Comparison of ENCODE assay signal across 17 mouse cellular contexts in genomic region chr17:46897221-46897950, GRCm38 (mm10). TPM values are rescaled to one million over a fixed set of nuclear protein-coding genes. Genes with fewer than 3 reads are reported as not detected.
DNase-seq lines count a peak whose midpoint lies in the region; ATAC-seq and TF ChIP-seq lines count a peak whose summit lies in the region.
"Had no signal": no experiment of that assay in that cellular context is flagged by ENCODE, and none has a peak within 500 bp of the region (broad histone marks: within the 10 kb centered on the region; RNA-seq: fewer than 3 reads in every experiment).

No protein-coding gene starts in this region.

- ATAC-seq in intestine, embryonic 15.5 days = peak; percentile 45; the same call in 1 of the 2 replicates
- no peak for ATAC-seq in intestine, postnatal 0 days
- ATAC-seq in intestine, embryonic 16.5 days = 0 out of 2 replicates have a peak, but pooled peaks have one; percentile 50
- ATAC-seq in limb, embryonic 12.5 days (ENCODE audit: insufficient number of reproducible peaks, insufficient read depth, low FRiP score, low TSS enrichment, low read depth) = peak; percentile 48; the same call in 1 of the 2 replicates
- ATAC-seq in granulocyte monocyte progenitor cell, adult 5-6 weeks (replicated peaks; ENCODE audit: poor library complexity, severe bottlenecking) = no peak
- ATAC-seq: forebrain, embryonic 15.5 days; liver, postnatal 0 days; Patski had no signal

- no peaks in the 10 kb centered on the region for H3K27me3 ChIP-seq in intestine, embryonic 15.5 days (replicated peaks)
- H3K27me3 ChIP-seq in intestine, postnatal 0 days (replicated peaks; ENCODE audit: control insufficient read depth, insufficient read depth, low read length) = no peaks in the 10 kb centered on the region
- no peaks in the 10 kb centered on the region for H3K27me3 ChIP-seq in intestine, embryonic 16.5 days (replicated peaks; ENCODE audit: control insufficient read depth, insufficient read depth, low read length)
- no peaks in the 10 kb centered on the region for H3K27me3 ChIP-seq in limb, embryonic 12.5 days
- no peaks in the 10 kb centered on the region for H3K27me3 ChIP-seq in splenic B cell, adult 2 months (ENCODE audit: control insufficient read depth, insufficient read depth, low read length, poor library complexity, severe bottlenecking)
- H3K27me3 ChIP-seq: forebrain, embryonic 15.5 days; Patski had no signal

- no peaks in the 10 kb centered on the region for H3K9me3 ChIP-seq in intestine, embryonic 15.5 days
- H3K9me3 ChIP-seq in intestine, postnatal 0 days (ENCODE audit: control insufficient read depth) = no peaks in the 10 kb centered on the region
- H3K9me3 ChIP-seq in intestine, embryonic 16.5 days (ENCODE audit: control insufficient read depth, low read length) = no peaks in the 10 kb centered on the region
- no peaks in the 10 kb centered on the region for H3K9me3 ChIP-seq in limb, embryonic 12.5 days
- H3K9me3 ChIP-seq: forebrain, embryonic 15.5 days had no signal

- TF ChIP-seq CTCF in intestine, postnatal 0 days (IDR thresholded peaks at IDR 0.05; ENCODE audit: low read depth) = no peak

- peak; percentile 28 for DNase-seq in splenic B cell, adult 2 months (ENCODE audit: low read depth, low spot score)
- no peak for DNase-seq in adrenal gland, postnatal 36 days
- DNase-seq in yolk sac, embryonic 10.5 days (ENCODE audit: low spot score) = no peak
- DNase-seq: adrenal gland, postnatal 10 days; cerebellum, adult 11 months; heart, postnatal 36 days; liver, postnatal 0 days had no signal

- H3K27ac ChIP-seq in intestine, embryonic 15.5 days = no peak overlapping the region; the same call in 1 of the 2 replicates
- no peak overlapping the region for H3K27ac ChIP-seq in intestine, postnatal 0 days (ENCODE audit: low read depth, low read length)
- H3K27ac ChIP-seq in intestine, embryonic 16.5 days (ENCODE audit: low read length) = no peak overlapping the region
- H3K27ac ChIP-seq in limb, embryonic 12.5 days = no peak overlapping the region
- H3K27ac ChIP-seq: forebrain, embryonic 15.5 days had no signal

- H3K36me3 ChIP-seq in intestine, embryonic 15.5 days = no peaks in the 10 kb centered on the region
- no peaks in the 10 kb centered on the region for H3K36me3 ChIP-seq in intestine, postnatal 0 days (ENCODE audit: control insufficient read depth, insufficient read depth)
- no peaks in the 10 kb centered on the region for H3K36me3 ChIP-seq in intestine, embryonic 16.5 days (ENCODE audit: control insufficient read depth, insufficient read depth, low read length)
- H3K36me3 ChIP-seq in limb, embryonic 12.5 days = peaks cover 14% of the 10 kb centered on the region
- H3K36me3 ChIP-seq in splenic B cell, adult 2 months (ENCODE audit: control insufficient read depth, insufficient read depth, low read length, poor library complexity, severe bottlenecking) = no peaks in the 10 kb centered on the region; the same call in 1 of the 2 replicates

- no peak overlapping the region for H3K4me3 ChIP-seq in intestine, embryonic 15.5 days (replicated peaks)
- no peak overlapping the region for H3K4me3 ChIP-seq in intestine, postnatal 0 days (ENCODE audit: low read depth, low read length)
- H3K4me3 ChIP-seq in intestine, embryonic 16.5 days (ENCODE audit: low read length) = no peak overlapping the region
- no peak overlapping the region for H3K4me3 ChIP-seq in limb, embryonic 12.5 days (replicated peaks)
- H3K4me3 ChIP-seq: forebrain, embryonic 15.5 days had no signal

- H3K4me2 ChIP-seq in intestine, embryonic 15.5 days (replicated peaks) = no peak overlapping the region
- no peak overlapping the region for H3K4me2 ChIP-seq in intestine, postnatal 0 days (replicated peaks; ENCODE audit: low read depth)
- H3K4me2 ChIP-seq in intestine, embryonic 16.5 days (ENCODE audit: low read depth, low read length) = no peak overlapping the region
- H3K4me2 ChIP-seq in limb, embryonic 12.5 days = no peak overlapping the region
- H3K4me2 ChIP-seq: forebrain, embryonic 15.5 days had no signal

- 39% methylated on average over 13 of the region's 13 CpGs for WGBS in intestine, embryonic 15.5 days
- WGBS in intestine, postnatal 0 days = 46% methylated on average over 13 of the region's 13 CpGs
- WGBS in intestine, embryonic 16.5 days = 44% methylated on average over 13 of the region's 13 CpGs
- 26% methylated on average over 13 of the region's 13 CpGs for WGBS in limb, embryonic 12.5 days

- H3K9ac ChIP-seq in intestine, embryonic 15.5 days = no peak overlapping the region
- H3K9ac ChIP-seq in intestine, postnatal 0 days (ENCODE audit: low read depth, low read length) = no peak overlapping the region
- no peak overlapping the region for H3K9ac ChIP-seq in intestine, embryonic 16.5 days (ENCODE audit: low read depth, low read length)
- H3K9ac ChIP-seq in limb, embryonic 12.5 days (replicated peaks) = no peak overlapping the region
- H3K9ac ChIP-seq: forebrain, embryonic 15.5 days; liver, postnatal 0 days had no signal

- peaks cover 4% of the 10 kb centered on the region; the same call in 1 of the 2 replicates for H3K4me1 ChIP-seq in intestine, embryonic 15.5 days (replicated peaks)
- H3K4me1 ChIP-seq in intestine, postnatal 0 days (replicated peaks; ENCODE audit: control insufficient read depth, insufficient read depth, low read length) = peaks cover 6% of the 10 kb centered on the region
- peaks cover 9% of the 10 kb centered on the region for H3K4me1 ChIP-seq in intestine, embryonic 16.5 days (ENCODE audit: control insufficient read depth, insufficient read depth, low read length)
- H3K4me1 ChIP-seq in limb, embryonic 12.5 days (replicated peaks) = peaks cover 17% of the 10 kb centered on the region

RNA-seq across cellular contexts. Expression of gene Tbcc, which starts 6.9 kb away (rescaled TPM):
- 48.2 and 48.6 TPM in 2 replicates for polyA plus RNA-seq in intestine, embryonic 15.5 days (2015; fragmentation: Nextera tagmentation; extraction: Ambion mirVana)
- polyA plus RNA-seq in intestine, postnatal 0 days (2015; fragmentation: Nextera tagmentation; extraction: Ambion mirVana) = 40.1 and 40.2 TPM in 2 replicates
- polyA plus RNA-seq in intestine, embryonic 16.5 days (2015; fragmentation: Nextera tagmentation; extraction: Ambion mirVana) = 31.8 and 35.8 TPM in 2 replicates
- 71.7 and 78.7 TPM in 2 replicates for polyA plus RNA-seq in limb, embryonic 12.5 days (2016; fragmentation: Nextera tagmentation; extraction: Ambion mirVana)
- total RNA-seq in adrenal gland, postnatal 36 days (2021) = 10 to 100 TPM; 20.9 to 21.9 TPM
- 7.9 and 11.4 TPM in 2 replicates for total RNA-seq in granulocyte monocyte progenitor cell, adult 5-6 weeks (2014; fragmentation: Nextera tagmentation)
- total RNA-seq in granulocyte monocyte progenitor cell, adult 5-6 weeks (2017) = 9.1 and 14.0 TPM in 2 replicates

RNA-seq across cellular contexts. Expression of gene Prph2, which starts 12.9 kb away (rescaled TPM):
- polyA plus RNA-seq in intestine, embryonic 15.5 days (2015; fragmentation: Nextera tagmentation; extraction: Ambion mirVana) = not detected in 2 replicates
- not detected in 2 replicates for polyA plus RNA-seq in intestine, postnatal 0 days (2015; fragmentation: Nextera tagmentation; extraction: Ambion mirVana)
- polyA plus RNA-seq in intestine, embryonic 16.5 days (2015; fragmentation: Nextera tagmentation; extraction: Ambion mirVana) = not detected in 2 replicates
- polyA plus RNA-seq in limb, embryonic 12.5 days (2016; fragmentation: Nextera tagmentation; extraction: Ambion mirVana) = not detected in 2 replicates
- not detected for total RNA-seq in adrenal gland, postnatal 36 days (2021)
- total RNA-seq in granulocyte monocyte progenitor cell, adult 5-6 weeks (2014; fragmentation: Nextera tagmentation) = not detected in 2 replicates
- total RNA-seq in granulocyte monocyte progenitor cell, adult 5-6 weeks (2017) = not detected in 2 replicates
- total RNA-seq: adrenal gland, postnatal 10 days; gastrocnemius, postnatal 4 days; heart, postnatal 36 days; left cerebral cortex, postnatal 14 days had no signal
- polyA plus RNA-seq: embryonic facial prominence, embryonic 11.5 days; forebrain, embryonic 15.5 days; liver, postnatal 0 days; Patski had no signal

RNA-seq across cellular contexts. Expression of gene Bicral, which starts 39.1 kb away (rescaled TPM):
- polyA plus RNA-seq in intestine, embryonic 15.5 days (2015; fragmentation: Nextera tagmentation; extraction: Ambion mirVana) = 3.5 and 4.6 TPM in 2 replicates
- polyA plus RNA-seq in intestine, postnatal 0 days (2015; fragmentation: Nextera tagmentation; extraction: Ambion mirVana) = 2.2 and 2.6 TPM in 2 replicates
- polyA plus RNA-seq in intestine, embryonic 16.5 days (2015; fragmentation: Nextera tagmentation; extraction: Ambion mirVana) = 3.0 TPM in 2 replicates
- polyA plus RNA-seq in limb, embryonic 12.5 days (2016; fragmentation: Nextera tagmentation; extraction: Ambion mirVana) = 4.4 and 4.8 TPM in 2 replicates
- total RNA-seq in adrenal gland, postnatal 36 days (2021) = 10 to 100 TPM; 23.0 to 24.3 TPM
- total RNA-seq in granulocyte monocyte progenitor cell, adult 5-6 weeks (2014; fragmentation: Nextera tagmentation) = 24.6 and 25.8 TPM in 2 replicates
- 9.0 and 11.7 TPM in 2 replicates for total RNA-seq in granulocyte monocyte progenitor cell, adult 5-6 weeks (2017)

Comparison
In these comparisons a context has a peak if more than half of its experiments do, and no peak if none do; other contexts are left out.
1. ATAC-seq: peak in intestine, embryonic 15.5 days (single experiment), intestine, embryonic 16.5 days (single experiment) and limb, embryonic 12.5 days (single experiment); none in intestine, postnatal 0 days (single experiment) and granulocyte monocyte progenitor cell, adult 5-6 weeks (single experiment).